Mouse (Mus musculus): ENCODE data around the gene Cpt2. TPM values are rescaled to one million over a fixed set of nuclear protein-coding genes. Genes with fewer than 3 reads are reported as not detected.

Cpt2 gene
- polyA plus RNA-seq, 1 experiment from 2014 or later, result 40.2 TPM

DNA sequence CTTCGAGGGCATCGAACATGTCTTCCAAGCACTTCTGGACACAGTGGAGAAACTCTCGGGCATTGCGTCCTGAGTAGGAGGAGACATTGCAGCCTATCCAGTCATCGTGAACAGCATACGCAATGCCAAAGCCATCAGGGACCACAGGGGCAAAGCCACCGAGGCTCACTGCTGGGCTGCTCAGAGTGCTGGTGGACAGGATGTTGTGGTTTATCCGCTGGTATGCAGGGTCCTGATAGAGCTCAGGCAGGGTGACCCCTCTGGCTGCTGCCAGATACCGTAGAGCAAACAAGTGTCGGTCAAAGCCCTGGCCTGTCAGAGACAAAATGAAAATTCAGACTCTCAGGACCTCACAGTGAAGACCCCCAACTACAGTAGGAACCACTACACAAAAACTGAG is 19.2 kb downstream of the Cpt2 start:
- DNase-seq (ENCODE audit: low spot score) (no peak), ATAC-seq (ENCODE audit: insufficient number of reproducible peaks, low FRiP score, low TSS enrichment, low read depth) (no peak)
- Histone ChIP-seq H3K4me1 (ENCODE audit: control insufficient read depth, insufficient read depth, low read length) (no peaks in the 10 kb centered on the region), H3K9me3 (ENCODE audit: control insufficient read depth, low read length) (no peaks in the 10 kb centered on the region), H3K27ac (replicated peaks; ENCODE audit: low read depth, low read length) (no peak overlapping the region), H3K9ac (ENCODE audit: low read length) (no peak overlapping the region), H3K27me3 (ENCODE audit: control insufficient read depth, insufficient read depth, low read length) (no peaks in the 10 kb centered on the region), H3K4me3 (ENCODE audit: low read depth, low read length) (no peak overlapping the region), H3K4me2 (ENCODE audit: low read depth, severe bottlenecking) (no peak overlapping the region), H3K36me3 (ENCODE audit: control insufficient read depth, insufficient read depth, low read length) (peaks cover 6% of the 10 kb centered on the region; the same call in 1 of the 2 replicates)
- WGBS, result 94% methylated on average over 10 of the region's 10 CpGs

DNA sequence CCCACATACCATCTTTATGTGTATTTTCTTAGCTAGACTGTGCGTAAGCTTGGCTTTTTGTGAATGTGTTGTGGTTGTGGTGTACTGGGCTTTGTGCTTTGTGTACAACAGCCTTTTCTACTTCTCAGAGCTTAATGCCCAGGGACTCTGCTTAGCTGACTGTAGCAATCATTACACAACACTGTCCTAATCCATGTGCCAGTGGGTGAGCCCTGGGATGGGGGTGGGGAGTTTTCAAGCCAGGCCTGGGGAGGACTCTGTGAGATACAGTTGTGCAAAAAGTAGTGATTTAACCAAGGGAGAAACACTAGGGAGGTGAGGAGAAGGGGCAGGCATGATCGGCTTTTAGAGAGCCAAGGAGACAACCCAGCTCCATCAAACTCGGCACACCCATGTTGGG is 23.2 kb downstream of the Cpt2 start:
- Histone ChIP-seq H3K36me3 (ENCODE audit: control insufficient read depth, insufficient read depth, low read length) (peaks cover 3% of the 10 kb centered on the region; the same call in 1 of the 2 replicates), H3K27ac (replicated peaks; ENCODE audit: low read depth, low read length) (no peak overlapping the region), H3K4me3 (ENCODE audit: low read depth, low read length) (no peak overlapping the region), H3K4me1 (ENCODE audit: control insufficient read depth, insufficient read depth, low read length) (no peaks in the 10 kb centered on the region), H3K9ac (ENCODE audit: low read length) (no peak overlapping the region), H3K27me3 (ENCODE audit: control insufficient read depth, insufficient read depth, low read length) (no peaks in the 10 kb centered on the region), H3K4me2 (ENCODE audit: low read depth, severe bottlenecking) (no peak overlapping the region), H3K9me3 (ENCODE audit: control insufficient read depth, low read length) (no peaks in the 10 kb centered on the region)
- WGBS, result 94% methylated on average over 3 of the region's 3 CpGs
- no peak for ATAC-seq (ENCODE audit: insufficient number of reproducible peaks, low FRiP score, low TSS enrichment, low read depth)
- DNase-seq (ENCODE audit: low spot score), result no peak

DNA sequence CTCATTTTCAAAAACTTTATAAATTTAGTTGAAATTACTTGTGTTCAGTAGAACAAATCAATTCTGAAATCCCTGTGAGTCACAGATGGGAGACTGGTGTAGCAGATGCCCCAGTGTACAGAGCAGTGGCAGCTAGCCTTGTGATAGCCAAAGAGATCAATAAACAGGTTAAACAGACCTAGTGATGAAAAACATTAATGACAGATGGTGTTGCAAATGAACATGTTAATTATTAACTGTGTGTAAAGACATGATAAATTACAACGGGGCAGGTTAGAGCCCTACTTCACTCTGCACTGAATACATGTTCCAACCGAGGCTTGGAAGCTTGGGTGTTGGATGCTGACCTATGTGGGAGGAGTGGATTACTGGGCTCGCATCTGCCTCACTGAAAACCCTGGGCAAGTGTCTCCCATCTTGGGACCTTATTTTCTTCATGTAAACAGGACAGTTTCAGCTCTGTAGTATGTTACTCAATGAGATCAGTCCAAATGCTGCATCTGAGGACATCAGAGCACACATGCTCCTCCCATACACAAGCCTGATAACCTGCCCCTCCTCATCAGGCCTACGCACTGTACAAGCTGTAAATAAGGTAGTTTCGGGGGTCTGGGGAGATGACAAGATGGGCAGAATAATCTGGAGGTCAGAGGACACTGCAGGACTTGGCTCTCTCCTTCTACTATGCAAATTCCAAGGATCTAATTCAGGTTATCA is 24.0 kb downstream of the Cpt2 start:
- no peak for DNase-seq (ENCODE audit: low spot score)
- 90% methylated on average over 5 of the region's 5 CpGs for WGBS
- no peak for ATAC-seq (ENCODE audit: insufficient number of reproducible peaks, low FRiP score, low TSS enrichment, low read depth)
- Histone ChIP-seq H3K27me3 (ENCODE audit: control insufficient read depth, insufficient read depth, low read length) (no peaks in the 10 kb centered on the region), H3K4me3 (ENCODE audit: low read depth, low read length) (no peak overlapping the region), H3K27ac (replicated peaks; ENCODE audit: low read depth, low read length) (no peak overlapping the region), H3K36me3 (ENCODE audit: control insufficient read depth, insufficient read depth, low read length) (peaks cover 4% of the 10 kb centered on the region; the same call in 1 of the 2 replicates), H3K4me1 (ENCODE audit: control insufficient read depth, insufficient read depth, low read length) (no peaks in the 10 kb centered on the region), H3K9ac (ENCODE audit: low read length) (no peak overlapping the region), H3K9me3 (ENCODE audit: control insufficient read depth, low read length) (no peaks in the 10 kb centered on the region), H3K4me2 (ENCODE audit: low read depth, severe bottlenecking) (no peak overlapping the region)

DNA sequence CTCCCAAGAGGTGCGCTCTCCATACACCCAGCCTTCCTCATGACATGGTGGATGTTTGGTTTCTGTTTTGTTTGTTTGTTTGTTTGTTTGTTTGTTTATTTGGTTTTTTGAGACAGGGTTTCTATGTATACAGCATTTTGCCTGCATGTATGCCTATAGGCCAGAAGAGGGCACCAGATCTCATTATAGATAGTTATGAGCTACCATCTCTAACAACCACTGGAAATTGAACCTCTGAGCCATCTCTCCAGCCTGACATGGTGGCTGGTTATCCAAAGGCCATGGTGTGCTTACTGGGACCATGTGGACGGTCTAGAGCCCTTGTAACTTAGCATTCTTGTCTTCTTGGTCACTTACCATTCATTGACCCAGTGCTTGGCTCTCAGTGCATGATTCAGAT is 30.7 kb downstream of the Cpt2 start:
- no peaks in the 10 kb centered on the region for H3K27me3 ChIP-seq (ENCODE audit: control insufficient read depth, insufficient read depth, low read length)
- H3K36me3 ChIP-seq (ENCODE audit: control insufficient read depth, insufficient read depth, low read length), result peaks cover 6% of the 10 kb centered on the region; the same call in 1 of the 2 replicates
- no peak for DNase-seq (ENCODE audit: low spot score)
- WGBS, result 88% methylated on average over 2 of the region's 2 CpGs
- no peaks in the 10 kb centered on the region for H3K4me1 ChIP-seq (ENCODE audit: control insufficient read depth, insufficient read depth, low read length)
- no peak overlapping the region for H3K27ac ChIP-seq (replicated peaks; ENCODE audit: low read depth, low read length)
- H3K4me3 ChIP-seq (ENCODE audit: low read depth, low read length), result no peak overlapping the region
- H3K9ac ChIP-seq (ENCODE audit: low read length), result no peak overlapping the region
- no peak for ATAC-seq (ENCODE audit: insufficient number of reproducible peaks, low FRiP score, low TSS enrichment, low read depth)
- H3K9me3 ChIP-seq (ENCODE audit: control insufficient read depth, low read length), result no peaks in the 10 kb centered on the region
- no peak overlapping the region for H3K4me2 ChIP-seq (ENCODE audit: low read depth, severe bottlenecking)

DNA sequence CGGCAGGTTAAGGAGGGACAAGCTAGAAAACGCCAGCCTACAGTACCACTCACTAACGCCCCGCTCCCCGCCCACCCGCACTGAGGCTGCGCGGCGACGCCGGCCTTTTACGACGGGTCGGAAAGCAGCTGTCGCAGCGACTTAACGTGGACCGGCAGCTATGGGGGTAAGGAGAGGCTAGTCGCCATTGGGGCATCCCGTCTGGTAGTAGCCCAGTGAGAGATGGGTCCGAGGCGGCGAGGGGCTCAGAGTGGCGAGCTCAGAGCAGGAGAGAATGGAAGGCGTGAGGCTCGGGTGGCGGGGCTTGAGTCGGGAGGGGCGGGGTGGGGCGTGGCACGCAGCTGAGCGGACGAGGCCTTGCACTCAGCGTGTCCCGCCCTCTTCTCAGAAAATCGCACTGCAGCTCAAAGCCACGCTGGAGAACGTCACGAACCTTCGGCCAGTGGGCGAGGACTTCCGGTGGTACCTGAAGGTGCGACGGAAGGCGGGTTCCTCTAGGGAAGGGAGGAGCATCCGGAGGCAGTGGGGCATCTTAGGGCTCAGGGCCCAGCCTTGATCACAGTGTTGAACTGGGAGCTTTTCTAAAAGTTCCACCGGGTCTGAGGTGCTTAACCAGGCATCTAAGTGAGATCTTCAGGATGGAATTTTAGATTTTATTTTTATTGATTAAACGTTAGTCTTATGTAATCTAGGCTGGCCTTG is 33.5 kb downstream of the Cpt2 start, which contains the start of gene 0610037L13Rik:
0610037L13Rik (plus strand) TSS at position 83 of the 702 bp plus-strand sequence.
- WGBS, result under 1% methylated on average over 48 of the region's 48 CpGs
- peaks cover 11% of the 10 kb centered on the region for H3K36me3 ChIP-seq (ENCODE audit: control insufficient read depth, insufficient read depth, low read length)
- peak; percentile 94 for DNase-seq (ENCODE audit: low spot score)

DNA sequence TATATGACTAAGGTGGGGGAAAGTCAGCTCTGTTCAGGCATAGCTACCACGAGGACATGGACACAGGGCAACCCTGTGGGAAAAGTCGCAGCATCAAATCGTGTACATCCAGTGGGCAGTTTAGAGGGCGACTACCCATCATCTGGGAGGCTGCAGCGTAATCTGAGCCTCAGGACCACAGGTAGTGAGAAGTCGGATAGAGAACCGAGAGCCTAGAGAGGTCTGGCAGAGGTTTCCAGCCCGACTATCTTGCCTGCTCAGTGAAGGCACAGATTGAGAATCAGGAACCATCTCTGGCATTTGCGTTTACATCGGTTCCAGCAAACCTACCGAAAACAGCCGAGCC is 34.1 kb downstream of the Cpt2 start:
- no peaks in the 10 kb centered on the region for H3K27me3 ChIP-seq (ENCODE audit: control insufficient read depth, insufficient read depth, low read length)
- WGBS, result 2% methylated on average over 12 of the region's 12 CpGs
- H3K36me3 ChIP-seq (ENCODE audit: control insufficient read depth, insufficient read depth, low read length), result peaks cover 16% of the 10 kb centered on the region
- H3K27ac ChIP-seq (replicated peaks; ENCODE audit: low read depth, low read length), result no peak overlapping the region
- H3K4me3 ChIP-seq (ENCODE audit: low read depth, low read length), result peak overlapping the region; percentile 56
- DNase-seq (ENCODE audit: low spot score) (no peak), ATAC-seq (ENCODE audit: insufficient number of reproducible peaks, low FRiP score, low TSS enrichment, low read depth) (peak; percentile 10; the same call in 1 of the 2 replicates)
- H3K9ac ChIP-seq (ENCODE audit: low read length), result peak overlapping the region; percentile 61
- H3K4me1 ChIP-seq (ENCODE audit: control insufficient read depth, insufficient read depth, low read length), result no peaks in the 10 kb centered on the region
- H3K9me3 ChIP-seq (ENCODE audit: control insufficient read depth, low read length), result no peaks in the 10 kb centered on the region
- peak overlapping the region; percentile 60 for H3K4me2 ChIP-seq (ENCODE audit: low read depth, severe bottlenecking)

More for the DNA sequence above, 33.5 kb downstream of the Cpt2 start, which contains the start of gene 0610037L13Rik:
- H3K4me3 ChIP-seq (ENCODE audit: low read depth, low read length), result peak within 1 kb of the TSS; percentile 56
- peak within 1 kb of the TSS; percentile 61 for H3K9ac ChIP-seq (ENCODE audit: low read length)
- H3K27ac ChIP-seq (replicated peaks; ENCODE audit: low read depth, low read length), result no peak within 1 kb of the TSS; the same call in 1 of the 2 replicates
- H3K4me2 ChIP-seq (ENCODE audit: low read depth, severe bottlenecking), result peak within 1 kb of the TSS; percentile 60
- peak; percentile 90 for ATAC-seq (ENCODE audit: insufficient number of reproducible peaks, low FRiP score, low TSS enrichment, low read depth)
- no peaks in the 10 kb centered on the region for H3K9me3 ChIP-seq (ENCODE audit: control insufficient read depth, low read length)
- no peaks in the 10 kb centered on the region for H3K4me1 ChIP-seq (ENCODE audit: control insufficient read depth, insufficient read depth, low read length)
- no peaks in the 10 kb centered on the region for H3K27me3 ChIP-seq (ENCODE audit: control insufficient read depth, insufficient read depth, low read length)

DNA sequence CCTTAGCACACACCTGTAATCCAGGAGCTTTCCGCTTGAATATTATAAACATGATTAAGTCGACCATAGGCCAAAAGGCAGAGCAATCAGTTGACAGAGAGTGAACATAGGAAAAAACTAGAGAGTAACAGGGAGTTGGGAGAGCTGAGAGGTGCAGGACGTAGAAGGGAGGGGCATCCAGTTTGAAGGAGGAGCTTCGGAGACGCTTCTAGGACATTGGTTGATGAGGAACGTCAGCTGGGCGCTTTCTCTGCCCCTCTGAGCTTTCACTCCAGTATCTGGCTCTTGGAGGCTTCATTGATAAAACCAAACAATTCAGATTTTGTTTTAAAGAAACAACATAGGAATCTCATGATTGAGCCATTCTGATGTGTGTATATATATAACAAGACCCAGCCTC is 37.0 kb downstream of the Cpt2 start:
- peaks cover 24% of the 10 kb centered on the region for H3K36me3 ChIP-seq (ENCODE audit: control insufficient read depth, insufficient read depth, low read length)
- 81% methylated on average over 7 of the region's 7 CpGs for WGBS
- H3K4me1 ChIP-seq (ENCODE audit: control insufficient read depth, insufficient read depth, low read length), result no peaks in the 10 kb centered on the region
- no peak overlapping the region for H3K9ac ChIP-seq (ENCODE audit: low read length)
- H3K27ac ChIP-seq (replicated peaks; ENCODE audit: low read depth, low read length), result no peak overlapping the region
- no peaks in the 10 kb centered on the region for H3K9me3 ChIP-seq (ENCODE audit: control insufficient read depth, low read length)
- no peaks in the 10 kb centered on the region for H3K27me3 ChIP-seq (ENCODE audit: control insufficient read depth, insufficient read depth, low read length)
- DNase-seq (ENCODE audit: low spot score) (no peak), ATAC-seq (ENCODE audit: insufficient number of reproducible peaks, low FRiP score, low TSS enrichment, low read depth) (no peak)
- H3K4me3 ChIP-seq (ENCODE audit: low read depth, low read length), result no peak overlapping the region
- H3K4me2 ChIP-seq (ENCODE audit: low read depth, severe bottlenecking), result no peak overlapping the region

DNA sequence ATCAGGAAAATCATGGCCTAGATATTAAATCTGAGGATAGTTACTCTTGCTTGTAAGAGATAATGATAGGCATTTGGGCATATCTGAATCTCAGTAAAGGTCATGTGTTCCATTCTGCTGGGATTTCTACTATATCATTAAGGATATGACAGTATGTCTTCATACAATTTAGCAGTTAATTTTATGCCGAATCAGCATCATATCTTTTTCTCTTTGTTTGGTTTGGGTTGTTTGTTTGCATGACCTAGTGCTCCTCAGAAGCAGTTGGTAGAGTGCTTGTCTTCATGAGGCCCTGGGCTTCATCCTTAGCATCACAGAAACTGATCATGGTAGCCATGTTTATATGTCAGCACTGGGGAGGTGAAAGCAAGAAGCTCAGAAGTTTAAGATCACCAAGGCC is 41.8 kb downstream of the Cpt2 start:
- Histone ChIP-seq H3K9me3 (ENCODE audit: control insufficient read depth, low read length) (no peaks in the 10 kb centered on the region), H3K27me3 (ENCODE audit: control insufficient read depth, insufficient read depth, low read length) (no peaks in the 10 kb centered on the region), H3K4me3 (ENCODE audit: low read depth, low read length) (no peak overlapping the region), H3K36me3 (ENCODE audit: control insufficient read depth, insufficient read depth, low read length) (peaks cover 24% of the 10 kb centered on the region), H3K27ac (replicated peaks; ENCODE audit: low read depth, low read length) (no peak overlapping the region), H3K9ac (ENCODE audit: low read length) (no peak overlapping the region), H3K4me2 (ENCODE audit: low read depth, severe bottlenecking) (no peak overlapping the region), H3K4me1 (ENCODE audit: control insufficient read depth, insufficient read depth, low read length) (0 out of 2 replicates have a peak, but pooled peaks cover 3% of the 10 kb centered on the region)
- no peak for DNase-seq (ENCODE audit: low spot score)
- WGBS, result 89% methylated on average over 1 of the region's 1 CpGs
- ATAC-seq (ENCODE audit: insufficient number of reproducible peaks, low FRiP score, low TSS enrichment, low read depth), result no peak

All from limb, embryonic 11.5 days (tissue).